Mouse (Mus musculus): ENCODE measurements around the gene Obscn. TPM values are rescaled to one million over a fixed set of nuclear protein-coding genes. Genes with fewer than 3 reads are reported as not detected.

The Obscn gene
- polyA plus RNA-seq, 1 experiment, result not detected

- 39% methylated on average over 2 of the region's 2 CpGs for WGBS
Observed at GRCm38 (mm10) chr11:59165616-59166241, 29.5 kb upstream of the Obscn start.

GRCm38 (mm10) chr11:59164384-59164783, 28.2 kb upstream of the Obscn start:
- H3K27ac ChIP-seq (ENCODE audit: insufficient read depth, low read depth, low read length), result no peak overlapping the region
- H3K4me1 ChIP-seq (ENCODE audit: control insufficient read depth, insufficient read depth, low read length), result peaks cover 10% of the 10 kb centered on the region; the same call in 1 of the 2 replicates
- TF ChIP-seq CTCF (IDR thresholded peaks at IDR 0.05; ENCODE audit: insufficient read depth, low read depth, low read length) (no peak), POLR2A (IDR thresholded peaks at IDR 0.05; ENCODE audit: insufficient read depth, low read depth, low read length) (no peak)
- H3K4me3 ChIP-seq (ENCODE audit: insufficient read depth, low read depth, low read length), result no peak overlapping the region
- 88% methylated on average over 9 of the region's 9 CpGs for WGBS

More at GRCm38 (mm10) chr11:59165616-59166241, 29.5 kb upstream of the Obscn start:
- TF ChIP-seq POLR2A (IDR thresholded peaks at IDR 0.05; ENCODE audit: insufficient read depth, low read depth, low read length), result no peak
- no peak for TF ChIP-seq CTCF (IDR thresholded peaks at IDR 0.05; ENCODE audit: insufficient read depth, low read depth, low read length)
- Histone ChIP-seq H3K27ac (ENCODE audit: insufficient read depth, low read depth, low read length) (no peak overlapping the region), H3K4me3 (ENCODE audit: insufficient read depth, low read depth, low read length) (no peak overlapping the region), H3K4me1 (ENCODE audit: control insufficient read depth, insufficient read depth, low read length) (peaks cover 10% of the 10 kb centered on the region; the same call in 1 of the 2 replicates)

DNA sequence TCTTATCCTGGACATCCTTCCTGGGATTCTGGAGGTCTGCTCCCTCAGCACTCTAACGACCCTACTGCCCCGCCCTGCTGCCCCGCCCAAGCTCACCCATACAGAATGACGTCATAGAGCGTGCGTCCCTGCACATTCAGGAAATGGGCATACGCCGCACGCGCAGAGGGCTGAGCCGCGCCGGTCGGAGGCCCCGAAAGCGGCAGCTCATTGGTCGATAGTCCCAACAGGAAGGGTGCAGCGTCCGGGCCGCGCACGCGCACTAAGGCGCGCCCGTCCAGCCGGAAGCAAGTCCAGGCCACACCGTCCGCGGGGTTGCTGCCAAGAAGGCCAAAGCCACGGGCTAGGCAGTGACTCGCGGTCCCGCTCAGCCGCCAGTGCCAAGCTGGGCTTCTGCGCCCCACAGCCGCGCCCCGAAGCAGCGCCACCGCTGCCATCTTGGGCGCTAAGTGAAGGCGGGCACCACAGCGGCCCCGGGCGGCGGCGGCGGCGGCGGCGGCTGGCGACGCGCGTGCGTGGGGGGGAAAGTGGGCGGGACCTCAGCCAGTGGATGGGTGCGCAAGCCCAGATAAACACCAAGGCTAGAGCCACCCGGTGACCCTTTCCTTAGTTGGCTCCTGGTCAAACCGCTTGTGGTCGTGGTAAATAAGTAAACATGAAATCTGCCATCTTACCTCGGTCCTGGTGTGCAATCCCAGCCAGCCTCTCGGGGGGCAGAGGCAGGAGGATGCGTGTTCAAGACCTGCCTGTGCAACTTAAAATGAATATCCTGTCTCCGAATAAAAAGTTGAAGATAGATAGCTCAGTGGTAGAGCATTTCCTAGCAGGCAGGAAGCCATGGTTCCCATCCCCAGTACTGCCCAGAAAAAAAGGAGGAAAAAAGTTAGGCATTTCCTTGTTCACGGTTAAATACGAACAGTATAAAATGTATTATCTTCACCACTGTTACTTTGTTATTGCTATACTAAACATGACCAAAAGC, 27.3 kb upstream of the Obscn start, which contains the start of gene Iba57:
Iba57 (minus strand) TSS at position 485 of the 982 bp plus-strand sequence.
- Histone ChIP-seq H3K27ac (ENCODE audit: insufficient read depth, low read depth, low read length) (peak within 1 kb of the TSS; percentile 97), H3K4me3 (ENCODE audit: insufficient read depth, low read depth, low read length) (peak within 1 kb of the TSS; percentile 79), H3K4me1 (ENCODE audit: control insufficient read depth, insufficient read depth, low read length) (peaks cover 10% of the 10 kb centered on the region; the same call in 1 of the 2 replicates)
- TF ChIP-seq CTCF (IDR thresholded peaks at IDR 0.05; ENCODE audit: insufficient read depth, low read depth, low read length) (0 out of 2 replicates have a peak, but pooled peaks have one; percentile 28), POLR2A (IDR thresholded peaks at IDR 0.05; ENCODE audit: insufficient read depth, low read depth, low read length) (peak; percentile 94)
- 3% methylated on average over 68 of the region's 68 CpGs for WGBS

DNA sequence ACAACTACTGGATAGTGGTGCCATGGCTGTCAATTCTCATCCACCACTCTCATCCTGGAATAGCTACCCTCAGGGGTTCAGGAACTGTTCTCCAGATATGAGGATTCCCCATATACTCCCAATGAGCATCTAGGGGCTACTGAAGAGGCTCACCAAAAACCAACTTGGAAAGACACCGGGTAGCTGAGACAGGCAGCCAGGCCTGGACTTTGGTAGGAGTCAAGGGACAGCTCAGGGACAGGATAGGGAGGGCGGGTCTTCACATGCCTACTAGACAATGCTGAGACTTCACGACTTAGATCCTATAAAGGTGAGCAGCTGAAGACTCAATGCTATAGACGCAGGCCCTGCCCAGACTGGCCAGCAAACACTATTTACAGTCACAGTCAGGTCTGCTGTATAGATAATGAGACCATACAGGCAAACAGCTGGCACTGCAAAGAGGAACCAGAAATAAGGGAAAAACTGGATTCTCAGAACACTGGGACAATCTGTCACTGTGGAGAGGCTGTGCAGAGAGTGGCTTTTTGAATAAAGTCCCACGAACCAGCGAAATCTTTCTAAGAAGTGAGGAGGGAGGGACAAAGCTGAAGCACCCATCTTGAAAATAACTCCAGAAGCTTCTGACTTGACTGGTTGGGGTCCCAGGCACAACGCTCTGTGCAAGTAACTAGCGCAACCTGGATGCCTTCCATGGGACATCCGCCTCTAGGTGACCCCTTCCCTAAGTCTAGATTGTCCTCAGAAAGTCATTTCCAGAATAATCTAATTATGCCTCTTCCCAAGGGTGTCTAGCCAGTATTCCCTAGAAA, 26.4 kb upstream of the Obscn start:
- no peak for TF ChIP-seq POLR2A (IDR thresholded peaks at IDR 0.05; ENCODE audit: insufficient read depth, low read depth, low read length)
- no peak for TF ChIP-seq CTCF (IDR thresholded peaks at IDR 0.05; ENCODE audit: insufficient read depth, low read depth, low read length)

GRCm38 (mm10) chr11:59161398-59161797, 25.2 kb upstream of the Obscn start:
- peaks cover 10% of the 10 kb centered on the region; the same call in 1 of the 2 replicates for H3K4me1 ChIP-seq (ENCODE audit: control insufficient read depth, insufficient read depth, low read length)
- WGBS, result 63% methylated on average over 5 of the region's 5 CpGs
- no peak overlapping the region for H3K4me3 ChIP-seq (ENCODE audit: insufficient read depth, low read depth, low read length)
- TF ChIP-seq CTCF (IDR thresholded peaks at IDR 0.05; ENCODE audit: insufficient read depth, low read depth, low read length) (no peak), POLR2A (IDR thresholded peaks at IDR 0.05; ENCODE audit: insufficient read depth, low read depth, low read length) (no peak)
- H3K27ac ChIP-seq (ENCODE audit: insufficient read depth, low read depth, low read length), result no peak overlapping the region

More for the DNA sequence above, 26.4 kb upstream of the Obscn start:
- peak overlapping the region; percentile 16; the same call in 1 of the 2 replicates for H3K27ac ChIP-seq (ENCODE audit: insufficient read depth, low read depth, low read length)
- peaks cover 10% of the 10 kb centered on the region; the same call in 1 of the 2 replicates for H3K4me1 ChIP-seq (ENCODE audit: control insufficient read depth, insufficient read depth, low read length)
- peak overlapping the region; percentile 79 for H3K4me3 ChIP-seq (ENCODE audit: insufficient read depth, low read depth, low read length)
- WGBS, result 49% methylated on average over 9 of the region's 9 CpGs

DNA sequence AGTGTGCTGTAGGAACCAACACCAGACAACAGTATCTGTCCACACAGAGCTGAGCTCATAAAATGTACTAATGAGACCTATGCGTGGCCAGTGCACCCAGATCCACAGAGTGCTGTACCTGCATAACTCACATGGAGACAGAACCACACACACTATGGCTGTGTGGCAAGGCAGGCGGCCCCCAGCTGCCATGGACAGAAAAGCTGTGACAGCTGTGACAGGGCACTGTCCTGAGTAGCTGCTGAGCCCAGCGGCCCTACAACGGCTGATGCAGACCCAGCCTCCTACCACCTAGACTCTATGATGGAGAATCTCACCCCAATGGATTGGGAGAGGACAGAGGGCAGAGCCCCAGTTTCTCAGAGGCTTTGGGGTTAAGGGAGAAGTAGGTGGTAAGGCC, 23.4 kb upstream of the Obscn start:
- no peak overlapping the region for H3K4me3 ChIP-seq (ENCODE audit: insufficient read depth, low read depth, low read length)
- H3K4me1 ChIP-seq (ENCODE audit: control insufficient read depth, insufficient read depth, low read length), result peaks cover 10% of the 10 kb centered on the region; the same call in 1 of the 2 replicates
- H3K27ac ChIP-seq (ENCODE audit: insufficient read depth, low read depth, low read length), result no peak overlapping the region
- 91% methylated on average over 4 of the region's 4 CpGs for WGBS
- TF ChIP-seq POLR2A (IDR thresholded peaks at IDR 0.05; ENCODE audit: insufficient read depth, low read depth, low read length), result no peak
- no peak for TF ChIP-seq CTCF (IDR thresholded peaks at IDR 0.05; ENCODE audit: insufficient read depth, low read depth, low read length)

- no peak for TF ChIP-seq CTCF (IDR thresholded peaks at IDR 0.05; ENCODE audit: insufficient read depth, low read depth, low read length)
- peaks cover 8% of the 10 kb centered on the region; the same call in 1 of the 2 replicates for H3K4me1 ChIP-seq (ENCODE audit: control insufficient read depth, insufficient read depth, low read length)
- no peak overlapping the region for H3K4me3 ChIP-seq (ENCODE audit: insufficient read depth, low read depth, low read length)
- 92% methylated on average over 13 of the region's 13 CpGs for WGBS
- no peak overlapping the region for H3K27ac ChIP-seq (ENCODE audit: insufficient read depth, low read depth, low read length)
Observed at GRCm38 (mm10) chr11:59159099-59159498, 22.9 kb upstream of the Obscn start.

- Histone ChIP-seq H3K4me3 (ENCODE audit: insufficient read depth, low read depth, low read length) (no peak overlapping the region), H3K4me1 (ENCODE audit: control insufficient read depth, insufficient read depth, low read length) (no peaks in the 10 kb centered on the region), H3K27ac (ENCODE audit: insufficient read depth, low read depth, low read length) (no peak overlapping the region)
- WGBS, result 83% methylated on average over 5 of the region's 5 CpGs
- TF ChIP-seq POLR2A (IDR thresholded peaks at IDR 0.05; ENCODE audit: insufficient read depth, low read depth, low read length), result no peak
- no peak for TF ChIP-seq CTCF (IDR thresholded peaks at IDR 0.05; ENCODE audit: insufficient read depth, low read depth, low read length)
Observed at GRCm38 (mm10) chr11:59155900-59156299, 19.7 kb upstream of the Obscn start.

Measured in olfactory bulb, adult 2 months (tissue).